Mouse (Mus musculus): ENCODE measurements around the gene Slc1a5. TPM values are rescaled to one million over a fixed set of nuclear protein-coding genes. Genes with fewer than 3 reads are reported as not detected.

Slc1a5 gene
- polyA plus RNA-seq, 1 experiment from 2014 or later: 44.8 TPM

DNA sequence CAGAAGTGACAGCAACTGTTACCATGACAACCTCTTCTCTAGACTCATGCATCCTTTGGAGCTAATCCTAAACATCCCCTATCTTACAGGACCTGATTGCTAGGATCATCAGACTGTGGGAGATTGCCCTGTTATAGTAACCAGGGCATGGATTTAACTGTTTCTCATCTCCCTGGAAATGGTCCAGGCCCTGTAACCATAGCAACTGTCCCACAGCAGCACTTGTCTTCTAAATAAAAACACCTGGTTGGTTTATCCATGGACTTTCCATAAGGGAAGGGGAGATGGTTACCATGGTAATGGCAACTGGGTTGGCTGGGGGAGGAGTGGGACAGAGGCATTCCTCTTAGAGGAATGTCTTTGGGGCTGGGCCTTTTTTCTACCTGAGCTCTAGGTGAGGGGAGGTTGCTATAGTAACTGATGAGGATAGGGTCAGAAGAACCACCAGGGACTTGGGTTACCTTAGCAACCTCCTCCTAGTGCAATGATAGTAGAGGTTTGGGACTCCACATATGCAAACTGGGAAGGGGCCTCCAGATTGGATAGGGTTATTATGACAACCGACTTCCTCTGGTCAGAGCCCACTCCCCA lies 34.3 kb downstream of the Slc1a5 start, which contains the start of gene Strn4:
Gene Strn4 (plus strand): TSS at position 539 of the 591 bp plus-strand sequence.
- Histone ChIP-seq H3K4me1 (ENCODE audit: insufficient read depth) (peaks cover 39% of the 10 kb centered on the region), H3K27ac (ENCODE audit: low read depth) (peak within 1 kb of the TSS; percentile 92), H3K4me3 (ENCODE audit: low read depth, low read length) (peak within 1 kb of the TSS; percentile 98), H3K9me3 (ENCODE audit: low read length) (no peaks in the 10 kb centered on the region), H3K9ac (replicated peaks) (peak within 1 kb of the TSS; percentile 98), H3K36me3 (replicated peaks; ENCODE audit: insufficient read depth, low read length) (no peaks in the 10 kb centered on the region; the same call in 1 of the 2 replicates), H3K4me2 (ENCODE audit: low read depth, low read length) (peak within 1 kb of the TSS; percentile 97), H3K27me3 (ENCODE audit: insufficient read depth, low read length) (no peaks in the 10 kb centered on the region)
- DNase-seq (no peak), ATAC-seq (no peak)
- TF ChIP-seq CTCF (IDR thresholded peaks at IDR 0.05; ENCODE audit: low read depth): no peak
- TF ChIP-seq EP300 (IDR thresholded peaks at IDR 0.05; ENCODE audit: low read depth): no peak
- WGBS (ENCODE audit: insufficient replicate concordance): 11% methylated on average over 1 of the region's 1 CpGs

DNA sequence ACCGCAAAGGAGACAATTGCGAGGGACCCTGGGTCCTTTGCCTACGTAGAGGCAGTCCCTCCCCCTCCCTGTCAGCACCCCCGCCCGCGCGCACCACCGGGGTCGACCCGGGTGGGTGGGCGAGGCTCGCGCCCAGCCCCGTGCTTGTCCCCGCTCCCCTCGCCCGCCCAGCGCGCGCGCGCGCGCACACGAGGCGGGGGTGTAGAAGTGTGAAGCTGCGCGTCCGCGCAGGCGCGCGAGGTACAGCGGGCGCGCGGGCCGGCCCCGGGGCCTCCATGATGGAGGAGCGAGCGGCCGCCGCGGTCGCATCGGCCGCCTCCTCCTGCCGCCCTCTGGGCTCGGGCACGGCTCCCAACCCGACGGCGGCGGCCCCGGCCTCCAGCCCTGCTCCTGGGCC lies 34.9 kb downstream of the Slc1a5 start:
- Histone ChIP-seq H3K27ac (ENCODE audit: low read depth) (peak overlapping the region; percentile 92), H3K4me2 (ENCODE audit: low read depth, low read length) (peak overlapping the region; percentile 97), H3K4me3 (ENCODE audit: low read depth, low read length) (peak overlapping the region; percentile 98), H3K9ac (replicated peaks) (peak overlapping the region; percentile 98), H3K4me1 (ENCODE audit: insufficient read depth) (peaks cover 46% of the 10 kb centered on the region), H3K9me3 (ENCODE audit: low read length) (no peaks in the 10 kb centered on the region), H3K27me3 (ENCODE audit: insufficient read depth, low read length) (no peaks in the 10 kb centered on the region), H3K36me3 (replicated peaks; ENCODE audit: insufficient read depth, low read length) (no peaks in the 10 kb centered on the region; the same call in 1 of the 2 replicates)
- ATAC-seq (peak; percentile 88), DNase-seq (peak; percentile 86)
- 7% methylated on average over 26 of the region's 55 CpGs for WGBS (ENCODE audit: insufficient replicate concordance)
- TF ChIP-seq CTCF (IDR thresholded peaks at IDR 0.05; ENCODE audit: low read depth): no peak
- TF ChIP-seq EP300 (IDR thresholded peaks at IDR 0.05; ENCODE audit: low read depth): no peak

DNA sequence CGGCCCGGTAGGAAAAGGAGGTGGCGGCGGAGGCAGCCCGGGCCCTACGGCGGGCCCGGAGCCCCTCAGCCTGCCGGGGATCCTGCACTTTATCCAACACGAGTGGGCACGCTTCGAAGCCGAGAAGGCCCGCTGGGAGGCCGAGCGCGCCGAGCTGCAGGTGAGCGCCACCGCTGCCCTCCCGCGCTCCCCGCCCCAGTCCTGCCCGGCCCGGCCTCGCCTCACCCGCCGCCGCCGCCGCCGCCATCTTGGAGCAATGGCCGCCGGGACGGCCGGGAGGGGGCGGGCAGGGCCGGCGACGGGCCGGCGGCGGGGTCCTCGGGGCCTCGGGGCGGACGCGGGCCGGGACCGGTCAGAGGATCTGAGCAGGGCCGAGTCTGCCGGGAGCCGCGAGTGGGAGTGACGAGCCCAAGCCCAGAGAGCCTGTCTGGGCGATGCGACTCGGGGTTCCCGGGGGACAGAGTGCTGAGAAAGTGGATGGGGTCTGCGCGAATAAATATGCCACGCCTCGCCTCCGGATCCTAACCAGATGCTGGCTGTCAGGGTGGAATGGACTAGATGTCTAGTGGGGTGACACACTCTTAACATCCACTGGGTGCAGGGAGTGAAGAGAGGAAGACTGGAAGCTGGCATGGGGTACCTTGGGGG lies 35.5 kb downstream of the Slc1a5 start, which contains the start of gene Fkrp:
Gene Fkrp (minus strand): TSS at position 258 of the 648 bp plus-strand sequence.
- WGBS (ENCODE audit: insufficient replicate concordance): 1% methylated on average over 42 of the region's 64 CpGs
- peak within 1 kb of the TSS; percentile 98 for H3K4me3 ChIP-seq (ENCODE audit: low read depth, low read length)
- no peaks in the 10 kb centered on the region; the same call in 1 of the 2 replicates for H3K36me3 ChIP-seq (replicated peaks; ENCODE audit: insufficient read depth, low read length)
- ATAC-seq (peak; percentile 84), DNase-seq (peak; percentile 74)
- H3K9ac ChIP-seq (replicated peaks): peak within 1 kb of the TSS; percentile 98
- peak; percentile 9; the same call in 1 of the 2 replicates for TF ChIP-seq CTCF (IDR thresholded peaks at IDR 0.05; ENCODE audit: low read depth)
- no peak for TF ChIP-seq EP300 (IDR thresholded peaks at IDR 0.05; ENCODE audit: low read depth)
- H3K4me1 ChIP-seq (ENCODE audit: insufficient read depth): peaks cover 49% of the 10 kb centered on the region
- H3K4me2 ChIP-seq (ENCODE audit: low read depth, low read length): peak within 1 kb of the TSS; percentile 97
- peak within 1 kb of the TSS; percentile 92 for H3K27ac ChIP-seq (ENCODE audit: low read depth)
- H3K9me3 ChIP-seq (ENCODE audit: low read length): no peaks in the 10 kb centered on the region
- no peaks in the 10 kb centered on the region for H3K27me3 ChIP-seq (ENCODE audit: insufficient read depth, low read length)

DNA sequence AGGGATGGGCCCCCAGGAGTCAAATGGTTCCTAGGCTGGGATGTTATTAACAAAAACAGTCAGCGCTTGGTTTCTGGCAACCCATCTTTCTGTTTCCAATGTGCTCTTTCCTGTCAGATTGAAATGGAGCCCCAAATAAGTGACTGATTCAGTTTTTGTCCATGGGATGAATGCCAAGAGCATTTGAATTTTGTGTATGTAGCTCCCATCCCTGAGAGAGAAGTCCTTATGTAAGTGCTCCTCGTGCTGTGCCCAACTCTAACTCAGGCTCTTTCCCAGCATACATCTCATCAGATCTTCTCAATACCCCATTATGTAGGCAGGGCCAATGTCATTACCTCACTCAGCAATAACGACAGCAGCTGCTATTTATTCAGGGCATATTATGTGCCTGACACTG lies 36.6 kb downstream of the Slc1a5 start:
- Histone ChIP-seq H3K36me3 (replicated peaks; ENCODE audit: insufficient read depth, low read length) (no peaks in the 10 kb centered on the region; the same call in none of the 2 replicates), H3K9ac (replicated peaks) (no peak overlapping the region; the same call in 1 of the 2 replicates), H3K9me3 (ENCODE audit: low read length) (no peaks in the 10 kb centered on the region), H3K27me3 (ENCODE audit: insufficient read depth, low read length) (no peaks in the 10 kb centered on the region), H3K4me3 (ENCODE audit: low read depth, low read length) (peak overlapping the region; percentile 98), H3K4me2 (ENCODE audit: low read depth, low read length) (peak overlapping the region; percentile 97), H3K27ac (ENCODE audit: low read depth) (no peak overlapping the region), H3K4me1 (ENCODE audit: insufficient read depth) (peaks cover 53% of the 10 kb centered on the region)
- no peak for ATAC-seq
- no peak for TF ChIP-seq EP300 (IDR thresholded peaks at IDR 0.05; ENCODE audit: low read depth)
- TF ChIP-seq CTCF (IDR thresholded peaks at IDR 0.05; ENCODE audit: low read depth): no peak
- DNase-seq: no peak
- WGBS (ENCODE audit: insufficient replicate concordance): 73% methylated on average over 3 of the region's 3 CpGs

DNA sequence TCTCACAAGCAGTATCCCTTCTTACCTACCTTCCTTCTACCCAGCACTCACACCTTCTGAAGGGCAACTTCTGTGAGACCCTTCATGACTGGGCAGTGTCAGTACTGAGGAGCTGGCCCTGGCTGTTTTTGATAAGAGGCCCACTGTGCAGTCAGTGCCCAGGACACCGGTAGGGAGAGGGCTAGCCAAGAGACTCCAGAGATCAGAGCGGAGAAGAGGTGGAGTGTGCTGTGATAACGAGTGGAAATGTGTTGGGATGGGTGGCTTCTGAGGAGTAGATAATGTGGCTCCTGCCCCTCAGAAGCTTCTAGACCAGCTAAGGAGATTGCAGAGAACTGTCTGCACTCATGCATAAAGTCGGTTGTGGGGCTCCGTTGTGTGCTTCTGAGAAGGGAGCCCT lies 38.7 kb downstream of the Slc1a5 start:
- ATAC-seq: peak; percentile 31
- no peaks in the 10 kb centered on the region for H3K27me3 ChIP-seq (ENCODE audit: insufficient read depth, low read length)
- no peak overlapping the region for H3K27ac ChIP-seq (ENCODE audit: low read depth)
- peaks cover 53% of the 10 kb centered on the region for H3K4me1 ChIP-seq (ENCODE audit: insufficient read depth)
- H3K36me3 ChIP-seq (replicated peaks; ENCODE audit: insufficient read depth, low read length): peaks cover 18% of the 10 kb centered on the region
- no peak overlapping the region for H3K4me3 ChIP-seq (ENCODE audit: low read depth, low read length)
- TF ChIP-seq EP300 (IDR thresholded peaks at IDR 0.05; ENCODE audit: low read depth): no peak
- TF ChIP-seq CTCF (IDR thresholded peaks at IDR 0.05; ENCODE audit: low read depth): no peak
- no peaks in the 10 kb centered on the region for H3K9me3 ChIP-seq (ENCODE audit: low read length)
- no peak overlapping the region for H3K9ac ChIP-seq (replicated peaks)
- H3K4me2 ChIP-seq (ENCODE audit: low read depth, low read length): peak overlapping the region; percentile 34
- 44% methylated on average over 5 of the region's 5 CpGs for WGBS (ENCODE audit: insufficient replicate concordance)
- DNase-seq: no peak

DNA sequence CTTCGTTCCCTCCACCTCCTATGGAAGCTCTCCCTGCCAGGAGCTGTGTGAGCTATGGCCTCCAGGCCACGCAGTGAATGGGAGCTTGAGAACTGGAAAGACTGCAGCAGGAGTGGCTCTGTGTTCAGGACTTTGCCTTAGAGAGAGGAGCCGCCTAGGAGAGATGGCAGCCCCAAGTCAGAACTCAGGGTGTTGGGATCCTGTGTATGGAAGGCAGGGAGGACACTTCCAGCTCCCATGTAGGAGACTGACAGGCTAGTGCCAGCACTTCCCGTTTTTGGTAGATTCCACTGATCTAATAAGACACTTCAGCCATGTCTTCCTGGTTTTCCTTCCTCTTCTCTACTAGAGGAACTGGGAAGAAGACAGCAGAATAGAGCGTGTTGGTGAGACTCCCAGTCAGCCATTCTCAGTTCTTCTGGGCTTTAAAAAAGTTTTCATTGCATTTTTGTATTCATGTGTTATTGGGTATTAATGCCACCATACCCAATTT lies 39.2 kb downstream of the Slc1a5 start:
- Histone ChIP-seq H3K36me3 (replicated peaks; ENCODE audit: insufficient read depth, low read length) (peaks cover 23% of the 10 kb centered on the region), H3K4me2 (ENCODE audit: low read depth, low read length) (peak overlapping the region; percentile 34), H3K27ac (ENCODE audit: low read depth) (no peak overlapping the region), H3K4me1 (ENCODE audit: insufficient read depth) (peaks cover 53% of the 10 kb centered on the region), H3K4me3 (ENCODE audit: low read depth, low read length) (no peak overlapping the region), H3K27me3 (ENCODE audit: insufficient read depth, low read length) (no peaks in the 10 kb centered on the region), H3K9ac (replicated peaks) (no peak overlapping the region), H3K9me3 (ENCODE audit: low read length) (no peaks in the 10 kb centered on the region)
- DNase-seq: no peak
- no peak for ATAC-seq
- no peak for TF ChIP-seq CTCF (IDR thresholded peaks at IDR 0.05; ENCODE audit: low read depth)
- no peak for TF ChIP-seq EP300 (IDR thresholded peaks at IDR 0.05; ENCODE audit: low read depth)
- WGBS (ENCODE audit: insufficient replicate concordance): 44% methylated on average over 5 of the region's 5 CpGs
